Mouse (Mus musculus): ENCODE results near the gene Tuba3b. TPM values are rescaled to one million over a fixed set of nuclear protein-coding genes. Genes with fewer than 3 reads are reported as not detected.
A peak's percentile ranks its signal among the peaks of the same experiment; 100 is the strongest.

Gene Tuba3b
- polyA plus RNA-seq, 1 experiment from 2014 or later: 0.08 TPM

DNA sequence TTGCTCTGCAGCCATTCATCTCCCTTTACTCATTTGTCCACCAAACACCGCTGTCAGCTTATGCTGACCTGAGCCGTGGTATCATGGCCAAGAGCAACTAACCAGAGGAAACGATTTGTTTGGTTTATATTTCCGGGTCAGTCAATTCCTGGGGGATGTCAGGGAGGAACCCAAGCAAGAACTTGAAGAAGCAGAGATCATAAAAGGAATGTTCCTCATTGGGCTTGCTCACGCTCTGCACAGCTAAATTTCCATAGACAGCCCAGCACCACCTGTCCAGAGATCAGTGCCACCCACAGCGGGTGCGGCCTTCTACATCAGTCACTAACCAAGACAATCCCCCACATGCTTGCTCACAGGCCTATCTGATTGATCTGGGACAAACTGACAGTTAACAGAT is 1.3 kb upstream of the Tuba3b start, which contains the start of gene Lmntd1:
Lmntd1 (minus strand) TSS at position 101 of the 400 bp plus-strand sequence.
- Histone ChIP-seq H3K9me3 (no peaks in the 10 kb centered on the region), H3K36me3 (no peaks in the 10 kb centered on the region), H3K4me1 (0 out of 2 replicates have a peak, but pooled peaks cover 6% of the 10 kb centered on the region), H3K27me3 (ENCODE audit: insufficient read depth, poor library complexity, severe bottlenecking) (0 out of 2 replicates have a peak, but pooled peaks cover 4% of the 10 kb centered on the region), H3K4me3 (no peak within 1 kb of the TSS), H3K27ac (no peak within 1 kb of the TSS)
- WGBS: 74% methylated on average over 7 of the region's 7 CpGs
- no peak for DNase-seq (ENCODE audit: low spot score)

DNA sequence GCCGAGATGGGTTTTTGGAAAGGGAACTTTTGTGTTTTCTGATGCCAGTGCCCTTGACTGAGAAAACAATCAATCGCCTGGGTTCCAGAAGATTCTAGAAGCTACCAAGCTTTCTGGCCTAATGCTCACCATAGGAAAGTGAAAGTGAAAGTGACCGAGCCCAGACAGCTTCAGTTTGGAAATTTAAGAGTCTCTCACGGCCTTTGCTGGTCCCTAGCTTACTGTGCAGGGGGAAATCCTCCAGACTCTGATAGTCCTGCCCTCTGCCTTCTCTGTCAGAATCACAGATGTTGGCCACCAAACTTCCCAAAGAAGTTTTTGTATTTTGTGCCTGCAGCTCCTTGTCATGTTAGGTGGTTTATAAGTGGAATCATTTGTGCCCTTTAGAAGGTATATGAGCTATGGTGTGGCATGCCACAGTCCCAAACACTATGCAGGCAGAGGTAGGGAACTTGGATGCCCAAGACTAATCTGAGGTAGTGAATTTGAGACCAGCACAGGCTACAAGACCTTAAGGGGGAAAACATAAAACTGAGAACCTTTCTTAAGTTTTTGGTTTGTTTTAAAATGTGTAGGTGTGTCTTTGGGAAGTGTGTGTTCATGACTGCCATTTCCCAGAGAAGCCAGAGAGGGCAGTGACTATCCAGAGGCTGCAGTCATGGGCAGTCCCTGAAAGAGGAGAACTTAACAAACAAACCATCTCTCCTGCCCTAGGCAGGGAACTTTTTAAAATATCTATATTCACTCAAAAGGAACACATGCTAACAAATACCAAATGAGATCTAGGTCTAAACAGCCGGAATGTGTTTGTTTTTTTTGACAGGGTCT is 1.1 kb downstream of the Tuba3b start:
- WGBS: 84% methylated on average over 5 of the region's 5 CpGs
- Histone ChIP-seq H3K36me3 (no peaks in the 10 kb centered on the region), H3K27ac (no peak overlapping the region), H3K9me3 (no peaks in the 10 kb centered on the region), H3K27me3 (ENCODE audit: insufficient read depth, poor library complexity, severe bottlenecking) (0 out of 2 replicates have a peak, but pooled peaks cover 4% of the 10 kb centered on the region), H3K4me3 (no peak overlapping the region), H3K4me1 (0 out of 2 replicates have a peak, but pooled peaks cover 6% of the 10 kb centered on the region)
- DNase-seq (ENCODE audit: low spot score): no peak

DNA sequence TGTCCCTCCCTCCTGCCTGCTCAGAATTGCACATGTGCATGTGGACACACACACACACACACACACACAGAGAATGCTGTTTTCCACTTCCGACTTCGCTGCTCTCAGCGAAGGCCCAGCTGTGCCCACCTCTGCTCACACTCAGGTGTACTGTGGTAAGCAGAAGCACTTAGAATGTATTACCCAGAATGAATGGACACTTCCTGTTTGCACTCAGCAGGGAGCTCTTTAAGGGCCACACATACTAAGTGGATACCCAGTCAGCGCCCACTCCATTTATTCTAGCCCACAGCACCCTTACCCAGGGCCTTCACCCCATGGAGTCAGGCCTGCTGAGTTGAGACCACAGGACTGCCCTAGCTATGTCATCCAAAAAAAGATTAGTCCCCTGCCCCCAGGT is 7.6 kb downstream of the Tuba3b start:
- H3K9me3 ChIP-seq: no peaks in the 10 kb centered on the region
- 92% methylated on average over 4 of the region's 4 CpGs for WGBS
- no peak overlapping the region for H3K27ac ChIP-seq
- H3K36me3 ChIP-seq: no peaks in the 10 kb centered on the region
- H3K4me3 ChIP-seq: no peak overlapping the region
- H3K27me3 ChIP-seq (ENCODE audit: insufficient read depth, poor library complexity, severe bottlenecking): no peaks in the 10 kb centered on the region
- H3K4me1 ChIP-seq: no peaks in the 10 kb centered on the region
- no peak for DNase-seq (ENCODE audit: low spot score)

DNA sequence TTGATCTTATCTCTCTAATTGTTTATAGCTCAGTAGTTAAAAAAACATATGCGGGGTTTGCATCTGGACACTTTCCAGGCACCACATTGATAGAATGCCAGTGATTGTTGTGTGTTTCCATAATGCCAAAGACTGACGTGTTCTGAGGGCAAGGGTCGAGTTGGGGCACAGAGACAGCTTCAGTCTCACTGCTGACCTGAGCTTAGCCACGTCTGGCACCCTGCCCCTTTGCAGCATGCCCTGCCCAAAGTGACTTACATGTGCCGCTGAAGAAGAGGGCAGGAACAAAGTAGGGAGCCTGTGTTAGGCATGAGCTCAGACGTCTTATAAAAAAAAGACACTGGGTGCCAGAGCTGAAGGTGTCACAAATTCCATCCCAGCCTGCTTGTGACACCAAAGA is 14.7 kb downstream of the Tuba3b start:
- 53% methylated on average over 6 of the region's 6 CpGs for WGBS
- Histone ChIP-seq H3K4me3 (no peak overlapping the region), H3K36me3 (no peaks in the 10 kb centered on the region), H3K4me1 (peaks cover 6% of the 10 kb centered on the region; the same call in 1 of the 2 replicates), H3K27me3 (ENCODE audit: insufficient read depth, poor library complexity, severe bottlenecking) (no peaks in the 10 kb centered on the region), H3K9me3 (0 out of 2 replicates have a peak, but pooled peaks cover 3% of the 10 kb centered on the region), H3K27ac (no peak overlapping the region)
- DNase-seq (ENCODE audit: low spot score): no peak

DNA sequence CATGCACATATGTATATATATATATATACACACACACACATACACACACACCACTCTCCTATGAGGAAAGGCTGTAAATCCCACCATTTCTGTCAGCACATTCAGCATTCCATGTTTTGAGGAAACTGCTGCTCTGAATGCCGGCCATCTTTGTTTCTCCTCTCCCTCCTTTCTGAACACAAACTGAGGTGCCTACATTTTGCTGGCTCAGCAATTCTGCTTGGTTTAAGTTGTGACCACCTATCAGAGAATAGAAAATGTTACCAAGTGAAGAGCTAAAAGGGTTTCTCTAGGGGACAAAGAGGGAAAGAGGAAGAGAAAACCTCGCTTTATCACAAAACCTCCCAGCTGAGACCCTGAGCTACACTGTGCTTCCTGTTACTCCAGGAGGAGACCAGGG is 18.9 kb downstream of the Tuba3b start:
- H3K27me3 ChIP-seq (ENCODE audit: insufficient read depth, poor library complexity, severe bottlenecking): no peaks in the 10 kb centered on the region
- no peak for DNase-seq (ENCODE audit: low spot score)
- no peaks in the 10 kb centered on the region for H3K36me3 ChIP-seq
- no peak overlapping the region for H3K27ac ChIP-seq
- 83% methylated on average over 2 of the region's 2 CpGs for WGBS
- H3K4me1 ChIP-seq: peaks cover 12% of the 10 kb centered on the region; the same call in 1 of the 2 replicates
- H3K4me3 ChIP-seq: no peak overlapping the region
- H3K9me3 ChIP-seq: 0 out of 2 replicates have a peak, but pooled peaks cover 3% of the 10 kb centered on the region

DNA sequence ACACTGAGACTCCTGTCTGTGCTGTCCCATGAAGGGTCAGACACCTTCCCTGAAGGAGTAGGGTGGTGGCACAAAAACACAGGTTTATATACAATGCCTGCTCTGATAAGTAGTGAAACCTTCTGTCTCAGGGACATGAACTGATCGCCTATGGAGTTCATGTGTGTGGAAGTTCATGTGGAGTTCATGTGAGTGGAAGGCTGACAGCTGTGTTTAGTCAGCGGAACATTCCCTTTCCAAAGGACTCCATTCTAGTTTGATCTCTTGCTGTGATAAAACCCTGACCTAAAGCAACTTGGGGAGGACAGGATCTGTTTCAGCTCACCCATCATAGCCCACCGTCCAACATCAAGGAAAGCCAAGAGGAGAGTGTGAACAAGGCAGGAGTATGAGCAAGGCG is 21.1 kb downstream of the Tuba3b start:
- Histone ChIP-seq H3K27me3 (ENCODE audit: insufficient read depth, poor library complexity, severe bottlenecking) (no peaks in the 10 kb centered on the region), H3K4me3 (no peak overlapping the region), H3K4me1 (peaks cover 5% of the 10 kb centered on the region; the same call in 1 of the 2 replicates), H3K9me3 (0 out of 2 replicates have a peak, but pooled peaks cover 3% of the 10 kb centered on the region), H3K36me3 (no peaks in the 10 kb centered on the region), H3K27ac (no peak overlapping the region)
- DNase-seq (ENCODE audit: low spot score): no peak
- 72% methylated on average over 4 of the region's 4 CpGs for WGBS

DNA sequence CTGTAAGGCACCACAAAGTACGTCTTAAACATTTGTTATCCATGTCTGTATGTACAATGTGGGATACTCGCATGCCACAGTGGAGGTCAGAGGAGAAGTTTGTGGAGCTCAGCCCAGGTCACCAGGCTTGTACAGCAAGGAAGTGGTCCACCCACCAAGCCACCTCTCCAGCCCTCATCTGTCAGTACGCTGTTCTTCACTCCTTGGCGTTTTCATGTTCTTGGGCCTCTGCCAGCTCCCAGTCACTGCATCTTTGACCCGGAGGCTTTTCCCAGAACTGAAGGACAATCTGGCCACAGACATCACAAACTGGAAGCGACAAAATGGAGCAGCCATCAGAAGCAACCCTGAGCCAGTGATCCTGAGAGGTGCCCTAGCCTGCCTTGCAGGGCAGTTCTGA is 22.7 kb downstream of the Tuba3b start:
- Histone ChIP-seq H3K9me3 (no peaks in the 10 kb centered on the region), H3K27me3 (ENCODE audit: insufficient read depth, poor library complexity, severe bottlenecking) (no peaks in the 10 kb centered on the region), H3K4me3 (no peak overlapping the region), H3K27ac (peak overlapping the region; percentile 42; the same call in 1 of the 2 replicates), H3K4me1 (peaks cover 5% of the 10 kb centered on the region; the same call in 1 of the 2 replicates), H3K36me3 (no peaks in the 10 kb centered on the region)
- DNase-seq (ENCODE audit: low spot score): no peak
- WGBS: 68% methylated on average over 6 of the region's 6 CpGs

DNA sequence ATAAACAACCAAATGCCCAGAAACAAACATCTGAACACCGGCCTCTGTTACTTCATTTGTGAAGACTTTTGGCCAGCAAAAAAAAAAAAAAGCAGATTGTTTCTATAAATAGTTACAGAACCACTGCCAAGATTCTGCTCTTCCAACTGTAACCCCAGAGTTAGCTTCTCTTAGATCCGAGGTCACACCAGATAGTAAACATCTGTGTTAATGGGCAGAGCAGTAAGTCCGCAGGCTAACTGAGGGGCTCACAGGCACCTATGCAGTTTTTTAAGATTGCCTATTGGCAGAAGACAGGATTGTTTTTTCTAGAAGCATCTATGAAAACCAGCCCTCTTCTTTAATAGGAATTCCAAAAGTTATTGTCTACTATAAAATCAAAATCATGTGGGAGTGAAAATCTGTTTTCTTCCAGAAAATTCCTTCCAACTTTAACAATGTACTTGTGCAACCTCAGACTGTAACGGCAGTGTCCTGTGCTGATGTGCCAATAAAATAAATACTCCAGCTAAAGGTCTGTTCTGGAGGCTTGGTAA is 25.5 kb downstream of the Tuba3b start:
- DNase-seq (ENCODE audit: low spot score): no peak

DNA sequence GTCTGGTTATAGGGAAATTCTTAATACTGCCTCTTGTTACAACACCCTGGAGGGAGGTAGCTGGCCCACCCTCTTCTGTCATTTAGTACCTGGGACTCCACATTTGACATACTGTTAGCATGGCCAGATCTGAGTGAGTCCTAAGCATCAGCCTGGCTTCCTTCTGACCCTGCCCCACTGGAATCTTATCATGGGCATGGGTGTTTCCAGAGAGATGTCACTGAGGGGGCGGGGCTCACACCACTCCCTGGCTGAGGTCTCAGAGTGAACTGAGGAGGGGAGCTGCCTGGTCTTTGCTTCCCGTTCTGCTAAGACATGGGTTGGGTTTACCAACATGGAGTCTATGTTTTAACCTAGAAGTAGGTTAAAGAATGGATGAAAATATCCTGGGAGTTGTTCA is 36.4 kb downstream of the Tuba3b start:
- Histone ChIP-seq H3K27me3 (ENCODE audit: insufficient read depth, poor library complexity, severe bottlenecking) (no peaks in the 10 kb centered on the region), H3K4me3 (no peak overlapping the region), H3K4me1 (peaks cover 8% of the 10 kb centered on the region; the same call in 1 of the 2 replicates), H3K9me3 (no peaks in the 10 kb centered on the region), H3K36me3 (no peaks in the 10 kb centered on the region), H3K27ac (no peak overlapping the region)
- WGBS: 48% methylated on average over 2 of the region's 2 CpGs
- DNase-seq (ENCODE audit: low spot score): peak; percentile 74

More for the DNA sequence above, 25.5 kb downstream of the Tuba3b start:
- 81% methylated on average over 4 of the region's 4 CpGs for WGBS
- H3K4me3 ChIP-seq: no peak overlapping the region
- H3K9me3 ChIP-seq: no peaks in the 10 kb centered on the region
- H3K27ac ChIP-seq: no peak overlapping the region
- H3K36me3 ChIP-seq: no peaks in the 10 kb centered on the region
- H3K4me1 ChIP-seq: peaks cover 5% of the 10 kb centered on the region; the same call in 1 of the 2 replicates
- H3K27me3 ChIP-seq (ENCODE audit: insufficient read depth, poor library complexity, severe bottlenecking): no peaks in the 10 kb centered on the region

DNA sequence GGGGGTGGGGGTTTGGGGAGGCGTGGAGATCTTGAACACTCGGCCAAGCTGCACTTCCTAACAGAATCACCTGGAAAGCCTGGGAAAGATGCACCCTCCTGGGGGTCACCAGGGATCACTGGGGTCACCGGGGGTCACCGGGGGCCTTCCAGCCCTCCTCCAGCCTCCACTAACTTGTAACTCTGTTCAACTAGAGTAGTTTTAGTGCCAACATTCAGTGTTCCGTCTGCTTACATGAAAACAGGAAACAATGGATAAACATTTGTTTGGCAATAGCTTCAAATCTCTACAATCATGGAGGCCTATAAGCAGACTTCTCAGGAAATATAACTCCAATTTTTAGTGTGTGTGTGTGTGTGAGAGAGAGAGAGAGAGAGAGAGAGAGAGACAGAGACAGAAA is 37.4 kb downstream of the Tuba3b start:
- no peaks in the 10 kb centered on the region for H3K27me3 ChIP-seq (ENCODE audit: insufficient read depth, poor library complexity, severe bottlenecking)
- peaks cover 8% of the 10 kb centered on the region; the same call in 1 of the 2 replicates for H3K4me1 ChIP-seq
- no peak overlapping the region for H3K4me3 ChIP-seq
- H3K9me3 ChIP-seq: no peaks in the 10 kb centered on the region
- no peaks in the 10 kb centered on the region for H3K36me3 ChIP-seq
- no peak overlapping the region for H3K27ac ChIP-seq
- 82% methylated on average over 5 of the region's 5 CpGs for WGBS
- no peak for DNase-seq (ENCODE audit: low spot score)

DNA sequence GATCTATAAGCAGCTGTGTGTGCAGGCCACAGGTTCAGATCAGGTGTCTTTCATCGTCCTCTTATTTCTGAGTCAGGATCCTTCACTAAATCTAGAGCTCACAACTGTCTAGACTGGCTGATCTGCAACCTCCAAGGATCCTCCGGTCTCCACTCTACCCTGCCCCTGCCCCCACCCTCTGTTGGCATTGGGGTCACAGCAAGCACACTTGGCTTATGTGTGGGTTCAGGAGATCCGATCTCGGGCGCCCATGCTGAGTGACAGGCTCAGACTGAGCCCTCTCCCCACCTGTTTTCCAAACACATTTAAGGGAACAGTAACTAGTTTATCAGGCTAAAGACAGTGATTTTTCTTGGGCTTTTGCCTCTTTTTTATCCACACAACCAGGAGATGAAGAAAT is 38.1 kb downstream of the Tuba3b start:
- H3K4me3 ChIP-seq: no peak overlapping the region
- no peaks in the 10 kb centered on the region for H3K27me3 ChIP-seq (ENCODE audit: insufficient read depth, poor library complexity, severe bottlenecking)
- 85% methylated on average over 5 of the region's 5 CpGs for WGBS
- H3K9me3 ChIP-seq: no peaks in the 10 kb centered on the region
- DNase-seq (ENCODE audit: low spot score): peak; percentile 56
- peaks cover 8% of the 10 kb centered on the region; the same call in 1 of the 2 replicates for H3K4me1 ChIP-seq
- H3K36me3 ChIP-seq: no peaks in the 10 kb centered on the region
- H3K27ac ChIP-seq: no peak overlapping the region

DNA sequence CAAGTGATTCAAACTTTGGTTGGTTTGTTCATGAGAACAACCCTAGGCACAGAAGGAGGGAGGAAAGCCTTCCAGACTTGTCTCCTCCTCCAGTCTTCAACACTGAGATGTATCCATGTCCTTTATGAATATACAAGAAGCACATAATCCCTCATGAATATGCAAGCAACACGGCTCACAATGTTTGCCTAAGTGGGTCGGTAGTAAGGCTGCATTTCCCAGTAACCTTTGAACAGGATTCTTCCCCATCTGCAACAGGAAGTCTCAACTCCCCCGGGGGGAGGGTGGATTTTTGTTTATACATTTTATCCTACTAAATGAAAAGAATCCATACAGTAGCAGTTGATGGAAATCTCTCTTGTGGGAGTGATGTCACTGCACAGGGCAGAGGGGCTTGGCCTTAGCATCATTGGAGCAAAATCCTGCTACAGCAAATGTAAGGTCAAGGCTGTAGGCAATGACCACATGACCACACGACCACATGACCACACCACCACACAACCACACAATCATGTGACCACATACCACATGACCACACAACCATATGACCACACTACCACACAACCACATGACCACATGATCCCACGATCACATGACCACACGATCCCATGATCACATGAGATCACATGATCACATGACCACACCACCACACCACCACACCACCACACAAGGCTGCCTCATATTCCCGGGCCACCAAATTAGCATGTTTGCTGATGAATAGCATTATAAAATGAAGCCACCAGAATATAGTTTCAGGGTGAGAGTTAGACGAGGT is 38.7 kb downstream of the Tuba3b start:
- Histone ChIP-seq H3K36me3 (no peaks in the 10 kb centered on the region), H3K4me1 (peaks cover 11% of the 10 kb centered on the region; the same call in 1 of the 2 replicates), H3K9me3 (no peaks in the 10 kb centered on the region), H3K27ac (no peak overlapping the region), H3K4me3 (no peak overlapping the region), H3K27me3 (ENCODE audit: insufficient read depth, poor library complexity, severe bottlenecking) (no peaks in the 10 kb centered on the region)
- DNase-seq (ENCODE audit: low spot score): peak; percentile 25
- WGBS: 83% methylated on average over 8 of the region's 8 CpGs

Measured in heart, embryonic 10.5 days (tissue).